Mouse (Mus musculus): ENCODE results near the gene Frmd4b.
A peak's percentile ranks its signal among the peaks of the same experiment; 100 is the strongest.

Gene Frmd4b

GRCm38 (mm10) chr6:97579704-97580103, 37.6 kb downstream of the Frmd4b start:
- no peak for DNase-seq (ENCODE audit: low spot score)

GRCm38 (mm10) chr6:97578210-97578609, 39.1 kb downstream of the Frmd4b start:
- DNase-seq (ENCODE audit: low spot score): no peak

DNA sequence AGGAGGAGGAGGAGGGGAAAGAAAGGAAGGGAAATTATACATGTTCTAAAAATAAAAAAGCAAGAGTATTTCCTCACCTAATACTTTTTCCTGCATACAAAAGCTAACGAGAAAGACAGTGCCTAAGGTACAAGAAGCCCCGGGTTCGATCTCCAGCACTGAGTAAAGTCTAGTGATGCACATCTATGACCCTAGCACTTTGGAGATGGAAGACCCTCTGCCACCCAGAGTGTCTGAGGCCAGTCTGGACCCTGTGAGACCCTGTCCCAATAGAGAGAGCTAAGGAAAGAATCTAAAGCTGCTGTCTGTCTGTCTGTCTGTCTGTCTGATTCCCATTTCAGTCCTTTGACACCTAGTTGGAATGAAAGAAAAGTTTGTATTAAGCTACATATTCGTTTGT, 40.0 kb downstream of the Frmd4b start:
- no peak for DNase-seq (ENCODE audit: low spot score)

DNA sequence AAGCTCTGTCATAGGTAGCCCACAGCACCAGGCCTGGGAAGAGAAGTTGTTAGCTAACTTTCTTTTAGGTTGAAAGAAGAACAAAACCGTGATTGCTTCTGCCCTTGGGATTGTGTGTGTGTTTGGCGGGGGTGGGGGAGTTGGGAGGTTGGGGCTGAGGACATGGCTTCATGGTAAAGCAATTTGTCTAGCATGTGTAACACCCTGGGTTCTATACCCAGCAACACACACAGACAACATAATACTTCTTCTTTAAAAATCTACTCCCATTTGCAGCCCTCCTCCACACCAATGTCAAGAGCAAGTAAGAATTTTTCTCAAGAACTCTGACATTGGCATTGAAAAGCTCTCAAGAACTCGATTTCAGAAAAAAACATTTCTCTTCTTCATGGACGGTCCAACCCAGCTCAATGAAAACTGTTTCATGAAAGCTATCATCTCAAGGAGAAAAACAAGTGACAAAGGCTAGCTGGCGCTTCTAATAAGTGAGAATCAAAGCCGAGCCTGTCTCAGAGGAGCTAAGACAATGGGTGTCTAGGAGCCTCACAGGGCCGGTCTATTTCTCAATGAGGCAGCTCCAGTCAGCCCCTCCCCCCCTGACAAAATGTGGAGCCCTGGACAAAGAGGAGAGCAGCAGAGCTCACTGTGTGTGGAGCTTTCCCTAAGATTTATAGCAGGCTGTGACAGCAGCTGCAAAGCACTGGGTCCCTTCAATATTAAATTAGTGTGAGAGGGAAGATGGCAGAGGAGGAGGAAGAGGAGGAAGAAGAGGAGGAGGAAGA, 40.6 kb downstream of the Frmd4b start:
- peak; percentile 91 for DNase-seq (ENCODE audit: low spot score)

GRCm38 (mm10) chr6:97576096-97576495, 41.2 kb downstream of the Frmd4b start:
- no peak for DNase-seq (ENCODE audit: low spot score)

DNA sequence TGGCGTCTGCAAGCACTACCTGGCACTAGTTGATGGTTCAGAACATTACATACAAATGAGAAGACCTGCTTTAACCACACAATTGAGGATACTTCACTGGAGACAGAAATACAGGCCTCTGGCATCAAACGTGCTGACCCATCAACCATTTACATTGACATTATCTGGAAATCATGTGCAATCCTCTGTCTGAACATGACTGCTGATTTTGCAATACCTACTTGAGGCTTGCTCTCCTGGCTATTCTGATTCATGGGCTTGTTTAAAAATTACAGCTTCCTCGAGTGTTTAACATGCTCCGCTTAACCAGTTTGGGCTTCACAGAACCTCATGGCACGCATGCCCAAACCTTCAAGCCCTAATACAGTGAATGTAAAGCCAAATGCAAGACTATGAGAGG, 42.4 kb downstream of the Frmd4b start:
- no peak for DNase-seq (ENCODE audit: low spot score)

GRCm38 (mm10) chr6:97572226-97572625, 45.1 kb downstream of the Frmd4b start:
- DNase-seq (ENCODE audit: low spot score): no peak

- DNase-seq (ENCODE audit: low spot score): no peak
These were observed 48.8 kb downstream of the Frmd4b start for GRCm38 (mm10) chr6:97568538-97568937.

GRCm38 (mm10) chr6:97566746-97567145, 50.6 kb downstream of the Frmd4b start:
- DNase-seq (ENCODE audit: low spot score): no peak

DNA sequence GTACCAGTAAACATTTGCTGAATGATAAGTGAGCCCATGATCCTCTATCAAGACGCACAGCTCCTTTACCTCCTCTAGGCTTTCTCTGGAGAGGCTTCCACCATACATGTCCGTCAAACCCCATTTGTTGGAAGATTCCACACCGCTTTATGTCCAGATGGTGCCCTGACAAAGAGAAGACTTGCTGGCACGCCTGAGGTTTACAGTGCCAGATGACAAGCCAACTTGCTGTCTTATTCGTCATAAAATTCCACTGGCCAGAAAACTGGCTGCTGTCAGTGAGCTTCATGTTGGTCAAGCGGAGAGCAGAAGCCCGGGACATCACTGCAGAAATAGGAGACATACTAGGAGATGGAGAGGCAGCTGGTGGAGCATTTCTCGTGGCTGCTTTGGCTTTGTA, 60.2 kb downstream of the Frmd4b start:
- DNase-seq (ENCODE audit: low spot score): no peak

GRCm38 (mm10) chr6:97555637-97556036, 61.7 kb downstream of the Frmd4b start:
- DNase-seq (ENCODE audit: low spot score): no peak

GRCm38 (mm10) chr6:97553431-97553830, 63.9 kb downstream of the Frmd4b start:
- no peak for DNase-seq (ENCODE audit: low spot score)

- no peak for DNase-seq (ENCODE audit: low spot score)
These were observed 64.8 kb downstream of the Frmd4b start for GRCm38 (mm10) chr6:97552573-97552972.

- DNase-seq (ENCODE audit: low spot score): no peak
These were observed 65.5 kb downstream of the Frmd4b start for GRCm38 (mm10) chr6:97551884-97552283.

DNA sequence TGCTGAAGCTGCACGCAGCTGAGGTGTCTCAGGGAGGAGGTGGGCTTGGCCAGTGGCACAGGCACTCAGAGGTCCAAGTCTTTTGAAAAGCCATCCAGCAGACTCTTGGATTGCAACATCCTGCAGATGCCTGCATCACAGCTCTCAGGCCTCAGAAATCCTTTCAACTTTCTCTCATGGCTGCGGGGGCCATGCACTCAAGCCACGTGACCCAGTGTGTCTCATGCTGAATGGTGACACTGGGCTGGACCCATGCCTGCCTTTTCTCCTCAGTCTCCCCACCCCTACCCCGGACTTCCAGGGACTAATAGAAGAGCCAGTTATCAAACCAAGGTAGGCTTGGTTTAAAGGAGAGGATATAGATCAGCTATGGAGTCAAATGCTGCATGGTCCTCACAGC, 66.2 kb downstream of the Frmd4b start:
- no peak for DNase-seq (ENCODE audit: low spot score)

DNA sequence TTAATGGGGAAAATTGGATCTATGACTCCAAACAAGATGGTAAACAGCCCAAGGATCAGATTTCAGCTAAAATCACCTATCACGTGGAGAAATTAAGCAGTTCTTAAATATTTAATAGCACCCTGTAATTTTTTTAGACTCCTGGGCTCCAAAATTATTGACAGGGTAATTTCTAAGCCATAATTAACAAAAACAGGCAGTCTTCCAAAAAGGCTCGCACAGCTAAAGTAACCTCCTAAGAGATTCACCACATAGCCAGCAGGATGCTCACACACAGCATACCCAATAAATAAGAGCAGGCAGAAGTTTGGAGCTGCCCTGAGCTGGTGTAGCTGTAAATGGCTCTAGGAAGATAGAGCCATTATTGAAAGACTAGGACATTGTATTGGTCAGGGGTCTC, 76.9 kb downstream of the Frmd4b start:
- no peak for DNase-seq (ENCODE audit: low spot score)

- DNase-seq (ENCODE audit: low spot score): no peak
These were observed 81.4 kb downstream of the Frmd4b start for GRCm38 (mm10) chr6:97535763-97536445.

DNA sequence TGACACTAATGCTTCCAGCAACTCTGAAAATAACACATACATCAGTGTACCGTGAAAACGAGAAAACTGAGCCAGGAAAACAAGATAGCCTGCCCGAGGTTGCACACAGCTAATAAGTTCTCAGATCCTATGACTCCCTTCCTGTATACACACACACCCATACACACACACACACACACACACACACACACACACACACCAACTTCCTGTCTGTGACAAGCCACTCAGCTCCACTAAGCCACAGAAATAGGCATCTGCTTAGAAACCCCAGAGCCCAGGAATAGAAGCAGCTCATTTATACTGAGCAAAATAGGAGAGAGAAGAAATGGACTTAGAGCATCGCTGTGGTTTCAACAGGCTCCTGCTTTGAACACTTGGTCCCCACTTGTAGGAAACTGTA, 86.3 kb downstream of the Frmd4b start:
- DNase-seq (ENCODE audit: low spot score): no peak

DNA sequence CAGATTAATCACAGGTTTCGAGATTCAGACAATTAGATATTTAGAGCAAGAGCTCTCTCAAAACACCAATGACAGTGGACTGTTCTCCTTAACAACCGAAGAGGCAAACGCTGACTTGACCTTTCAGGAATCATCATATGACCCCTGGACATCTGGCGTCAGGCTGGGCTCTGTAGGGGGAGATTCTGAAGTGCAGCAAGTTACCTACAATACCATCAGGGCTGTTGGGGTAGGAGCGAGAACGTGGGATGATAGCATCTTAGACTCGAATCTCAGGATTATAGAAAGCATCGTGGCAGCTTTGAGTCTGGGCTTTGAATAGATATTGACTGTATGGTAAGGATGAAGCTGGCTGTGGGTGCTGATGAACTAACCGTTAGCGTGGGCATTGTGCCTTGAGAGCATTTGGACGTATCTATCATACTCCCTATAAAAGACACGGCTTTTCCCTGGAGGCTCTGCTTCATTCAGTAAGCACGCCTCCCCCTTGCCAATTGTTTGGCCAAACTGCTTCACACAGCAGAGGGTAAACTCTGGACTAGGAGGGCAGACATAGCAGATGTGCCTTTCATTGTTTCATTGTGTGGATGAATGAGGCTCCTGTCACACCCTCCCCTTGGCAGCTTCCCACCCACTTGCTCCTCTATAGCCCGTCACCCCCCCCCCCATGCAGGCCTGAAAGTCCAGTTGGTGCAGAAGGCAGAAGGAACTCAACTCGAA, 88.2 kb downstream of the Frmd4b start:
- peak; percentile 84 for DNase-seq (ENCODE audit: low spot score)

DNA sequence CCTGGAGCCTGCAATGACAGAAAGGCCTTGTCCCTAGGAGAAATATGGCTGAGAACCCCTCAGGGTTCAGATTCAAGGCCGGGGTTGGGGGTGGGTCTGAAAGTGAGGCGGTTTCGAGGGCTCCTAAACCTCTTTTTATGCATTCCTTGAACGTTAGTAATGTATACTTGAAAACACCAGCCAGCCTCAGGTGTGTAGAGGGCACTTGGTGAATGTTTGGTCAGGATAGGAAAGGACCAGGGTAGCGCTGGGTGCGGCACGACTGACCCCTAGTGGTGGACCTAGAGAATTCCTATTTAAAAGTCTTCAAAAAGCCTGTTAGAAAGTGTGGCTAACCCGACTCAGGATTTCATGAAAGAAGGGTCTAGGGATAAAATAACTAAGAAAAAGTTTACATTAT, 91.2 kb downstream of the Frmd4b start:
- DNase-seq (ENCODE audit: low spot score): peak; percentile 78

- DNase-seq (ENCODE audit: low spot score): peak; percentile 95
These were observed 94.2 kb downstream of the Frmd4b start for GRCm38 (mm10) chr6:97523118-97523517.

GRCm38 (mm10) chr6:97521279-97522038, 95.9 kb downstream of the Frmd4b start:
- no peak for DNase-seq (ENCODE audit: low spot score)

All from embryo, embryonic 10.5 days (tissue).